Mouse (Mus musculus): ENCODE measurements around the gene Gstt4.
"Not testable (repeated sequence)": the region's sequence is repeated elsewhere in the genome, so short reads cannot be mapped to it uniquely, and the experiment has no call there.

The Gstt4 gene

GRCm38 (mm10) chr10:75822443-75822842 is at the start of gene Gstt4:
Gstt4 (minus strand) TSS chr10:75822543.
- DNase-seq (ENCODE audit: low spot score in 2 of 2) = no peak

GRCm38 (mm10) chr10:75861587-75861986 is 39.2 kb upstream of the Gstt4 start:
- no peak for DNase-seq (ENCODE audit: low spot score in 2 of 2)

GRCm38 (mm10) chr10:75860746-75861145 is 38.4 kb upstream of the Gstt4 start:
- DNase-seq (ENCODE audit: low spot score in 2 of 2) = peak in 1 of 2 experiments; percentile 29

DNA sequence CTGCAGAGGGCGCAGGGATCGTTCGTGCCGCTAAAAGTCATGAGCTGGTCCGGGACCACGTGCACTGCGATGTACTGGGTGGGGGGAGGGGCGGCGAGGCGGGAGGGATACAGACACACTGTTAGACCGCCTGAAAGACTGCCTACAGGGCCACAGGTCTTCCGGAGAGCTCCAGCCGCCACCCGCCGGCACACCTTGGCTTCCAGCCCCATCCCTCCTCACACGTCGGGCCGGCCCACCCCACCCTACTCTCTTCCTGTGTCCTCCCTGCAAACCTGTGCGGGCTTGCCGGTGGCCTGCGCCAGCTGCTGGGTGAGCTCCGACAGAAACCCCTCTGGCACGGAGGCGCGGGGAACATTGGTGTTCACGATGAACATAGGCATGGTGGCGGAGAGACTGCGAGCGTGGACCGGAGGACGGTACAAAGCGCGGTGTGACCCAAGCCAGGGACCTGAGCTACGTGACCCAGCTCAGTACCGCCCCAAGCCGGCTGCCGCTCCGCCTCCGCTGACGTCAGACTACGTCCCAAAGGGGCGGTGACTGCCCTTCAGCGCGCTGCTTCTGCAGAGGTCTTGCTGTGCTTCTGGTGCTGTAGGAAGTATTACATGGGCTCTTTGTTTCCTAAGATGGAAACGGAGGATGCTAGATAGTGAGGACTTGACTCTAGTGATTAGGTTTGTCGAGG is 37.6 kb upstream of the Gstt4 start, which contains the start of gene Mif:
Gene Mif, minus strand, starts transcription at position 455 of the 685 bp plus-strand sequence.
- DNase-seq (ENCODE audit: low spot score in 2 of 2) = peak; percentile 86 to 90

DNA sequence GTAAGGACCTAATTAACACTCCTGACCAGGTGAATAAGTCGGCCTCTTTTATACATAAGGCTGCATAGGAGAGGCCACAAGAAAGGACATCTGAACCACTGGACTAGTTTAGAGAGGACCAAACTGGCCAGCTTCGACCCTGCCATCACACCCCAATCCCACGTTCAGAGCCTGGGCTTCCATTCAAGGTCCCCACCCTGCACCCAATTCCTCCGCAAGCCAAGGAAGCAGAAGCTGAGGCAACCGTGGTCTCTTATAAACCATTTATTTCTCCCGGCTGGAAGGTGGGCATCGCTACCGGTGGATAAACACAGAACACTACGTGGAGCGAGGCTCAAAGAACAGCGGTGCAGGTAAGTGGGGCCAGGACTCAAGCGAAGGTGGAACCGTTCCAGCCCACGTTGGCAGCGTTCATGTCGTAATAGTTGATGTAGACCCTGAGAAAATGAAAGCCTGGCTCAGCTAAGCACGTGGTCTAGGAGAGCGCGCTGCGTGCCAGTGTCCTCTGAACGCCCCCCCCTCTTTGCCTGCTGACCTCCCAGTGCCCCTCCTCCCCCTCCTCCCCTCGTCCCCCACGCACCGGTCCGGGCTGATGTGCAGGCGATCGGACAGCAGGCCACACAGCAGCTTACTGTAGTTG is 36.9 kb upstream of the Gstt4 start:
- DNase-seq (ENCODE audit: low spot score in 2 of 2) = no peak

DNA sequence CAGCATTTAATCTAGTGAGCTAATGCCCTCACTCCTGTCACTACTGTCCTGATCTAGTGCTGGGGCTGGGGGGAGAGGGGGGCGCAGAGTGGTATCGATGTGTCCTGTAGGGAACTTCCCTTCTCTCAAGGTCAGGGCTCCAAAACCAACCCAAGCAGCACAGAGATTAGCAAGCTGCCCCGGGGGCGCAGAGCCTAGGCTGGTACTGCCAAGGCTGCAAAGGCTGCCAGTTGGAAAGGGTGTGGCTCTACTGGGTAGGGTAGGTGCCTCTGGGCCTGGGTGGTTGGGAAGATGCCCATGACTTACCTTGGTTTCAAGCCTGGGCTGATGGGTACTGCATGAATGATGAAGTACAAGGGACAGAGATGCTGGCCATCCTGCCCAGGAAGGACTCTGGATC is 35.3 kb upstream of the Gstt4 start:
- no peak for DNase-seq (ENCODE audit: low spot score in 2 of 2)

GRCm38 (mm10) chr10:75856976-75857375 is 34.6 kb upstream of the Gstt4 start:
- DNase-seq (ENCODE audit: low spot score in 2 of 2) = no peak

- DNase-seq (ENCODE audit: low spot score in 2 of 2) = no peak
Measured at GRCm38 (mm10) chr10:75856155-75856907, 34.0 kb upstream of the Gstt4 start.

DNA sequence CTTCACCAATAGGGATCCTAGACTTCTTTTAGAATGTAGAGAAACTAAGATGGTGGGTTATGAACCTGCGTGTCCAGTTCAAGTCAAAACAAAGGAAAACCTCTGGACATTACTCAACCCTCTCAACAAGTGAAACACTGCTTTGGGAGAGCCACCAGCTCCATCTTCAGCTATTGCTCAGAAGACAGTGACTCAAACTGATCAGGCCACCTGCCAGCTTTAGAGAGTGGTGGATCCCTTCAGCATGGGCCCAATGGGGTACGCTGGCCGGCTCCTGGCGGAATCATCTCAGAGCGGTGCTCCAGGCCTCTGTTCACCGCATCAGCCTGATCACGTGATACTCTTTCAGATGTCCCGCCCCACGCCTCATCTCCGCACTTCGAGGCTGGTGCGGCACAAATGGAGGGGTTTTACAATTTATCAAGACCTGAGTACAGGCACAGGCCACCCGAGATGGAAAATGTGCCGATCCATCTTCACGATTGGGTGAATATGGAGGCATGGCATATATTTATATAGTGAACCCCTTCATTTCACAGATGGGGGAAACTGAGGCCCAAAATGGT is 33.2 kb upstream of the Gstt4 start:
- DNase-seq (ENCODE audit: low spot score in 2 of 2) = no peak

DNA sequence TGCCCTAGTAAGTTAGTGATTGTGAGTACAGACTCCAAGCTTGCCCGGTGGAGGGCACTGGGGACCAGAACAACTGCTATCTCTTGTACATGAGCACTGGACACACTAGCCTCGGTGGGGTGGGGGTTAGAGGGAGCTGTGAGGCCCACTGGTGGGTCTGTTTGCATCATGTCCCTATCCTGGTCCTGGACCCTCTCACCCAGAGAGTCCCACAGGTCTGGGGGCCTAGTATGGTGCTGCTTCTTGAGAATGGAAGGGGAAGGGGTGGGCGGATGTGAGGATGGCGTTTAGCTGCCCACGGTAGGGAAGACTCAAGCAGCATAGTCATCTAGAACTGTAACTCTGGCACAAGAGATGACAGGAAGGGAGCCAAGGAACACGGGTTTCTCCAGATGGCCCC is 32.4 kb upstream of the Gstt4 start:
- no peak for DNase-seq (ENCODE audit: low spot score in 2 of 2)

DNA sequence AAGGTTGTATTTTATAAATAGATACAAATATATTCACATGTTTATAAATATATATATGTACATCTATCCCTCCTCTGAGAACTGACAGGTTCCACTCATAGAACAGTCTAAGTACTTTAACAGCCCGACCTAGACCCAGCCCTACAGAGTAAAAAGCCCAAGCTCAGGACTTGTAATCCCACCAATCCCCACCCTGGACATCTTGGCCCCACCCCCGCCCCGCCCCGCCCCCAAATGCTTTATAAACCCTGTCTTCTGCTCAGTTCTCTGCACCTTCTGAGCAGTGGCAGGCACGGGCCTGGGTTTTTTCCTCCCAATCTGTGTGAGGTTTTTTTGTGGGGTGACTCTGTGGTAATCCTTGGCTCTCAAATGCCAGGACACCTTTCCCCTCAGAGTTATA is 31.8 kb upstream of the Gstt4 start:
- DNase-seq (ENCODE audit: low spot score in 2 of 2) = no peak

DNA sequence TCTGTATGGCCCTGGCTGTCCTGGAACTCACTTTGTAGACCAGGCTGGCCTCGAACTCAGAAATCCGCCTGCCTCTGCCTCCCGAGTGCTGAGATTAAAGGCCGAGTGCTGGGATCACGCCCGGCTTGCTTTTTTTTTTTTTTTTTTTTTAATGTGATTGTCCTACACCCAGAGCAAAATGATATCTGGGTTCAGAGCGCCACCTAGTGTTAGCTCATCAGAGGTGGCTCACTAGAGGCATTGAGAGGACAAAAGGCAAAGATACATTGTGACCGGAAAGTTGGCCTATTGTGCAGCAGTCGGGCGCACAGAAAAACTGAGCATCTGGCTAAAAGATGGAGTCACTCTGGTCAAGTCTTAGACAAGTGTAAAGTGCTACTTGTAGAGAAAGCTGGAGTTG is 31.1 kb upstream of the Gstt4 start:
- DNase-seq (ENCODE audit: low spot score in 2 of 2) = peak; percentile 61 to 80

- DNase-seq (ENCODE audit: low spot score in 2 of 2) = no peak
Measured at GRCm38 (mm10) chr10:75852539-75853125, 30.3 kb upstream of the Gstt4 start.

GRCm38 (mm10) chr10:75851681-75852080 is 29.3 kb upstream of the Gstt4 start:
- DNase-seq (ENCODE audit: low spot score in 2 of 2) = no peak

DNA sequence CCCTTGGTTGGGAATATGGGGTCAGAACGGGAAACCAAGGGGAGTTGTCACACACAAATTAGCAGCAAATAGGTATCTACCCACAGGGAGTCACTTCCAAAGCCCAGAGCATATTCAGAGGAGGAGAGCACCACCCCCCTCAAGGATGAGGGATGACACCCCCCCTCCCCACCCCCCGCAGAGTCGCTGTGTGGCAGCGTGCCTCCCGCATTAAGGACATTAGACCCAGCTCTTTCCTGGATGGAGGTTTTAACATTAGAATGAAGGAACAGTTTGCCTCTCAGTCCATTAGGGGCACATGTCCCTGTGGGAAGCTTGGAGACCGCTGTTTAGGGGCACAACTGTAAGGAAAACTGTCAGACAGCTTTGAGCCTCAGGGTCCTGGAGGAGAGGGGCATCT is 28.7 kb upstream of the Gstt4 start:
- DNase-seq (ENCODE audit: low spot score in 2 of 2) = no peak

DNA sequence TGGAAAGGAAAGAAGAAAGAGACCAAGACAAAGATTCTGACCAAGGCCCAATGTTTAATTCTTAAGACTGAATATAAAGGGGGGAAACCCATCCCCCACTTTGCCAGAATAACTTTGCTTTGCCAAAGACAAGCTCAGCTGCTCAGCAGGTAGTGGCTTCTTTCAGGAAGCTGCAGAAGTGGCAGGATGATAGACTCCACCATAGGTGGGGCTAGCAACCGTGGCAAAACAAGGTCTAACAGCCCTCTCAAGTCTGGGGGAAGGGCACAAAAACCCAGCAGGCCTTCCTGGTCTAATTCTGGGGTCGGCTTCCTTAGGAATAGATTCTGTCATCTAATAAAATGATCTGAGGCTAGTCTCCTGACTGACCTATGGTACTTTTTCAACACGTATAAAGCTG is 26.0 kb upstream of the Gstt4 start:
- no peak for DNase-seq (ENCODE audit: low spot score in 2 of 2)

- DNase-seq (ENCODE audit: low spot score in 2 of 2) = no peak
Measured at GRCm38 (mm10) chr10:75845306-75845930, 23.1 kb upstream of the Gstt4 start.

DNA sequence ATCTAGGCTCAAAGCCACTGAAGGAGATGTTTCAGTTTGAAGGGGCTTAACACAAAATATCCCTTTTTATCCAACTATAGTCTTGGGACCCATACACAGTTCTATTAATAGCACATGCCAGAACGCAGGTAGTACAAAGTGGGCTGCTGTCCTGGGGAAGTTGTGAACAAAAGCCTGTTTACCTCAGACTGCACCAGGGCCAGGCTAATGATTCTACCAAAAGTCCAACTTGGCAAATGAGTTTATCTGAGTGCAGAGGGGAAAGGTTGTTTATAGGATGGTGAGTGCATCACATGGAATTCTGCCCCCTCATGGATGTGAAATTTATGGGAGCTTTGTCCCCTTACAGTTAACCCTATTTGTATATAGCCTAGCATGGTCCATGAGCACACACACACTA is 22.5 kb upstream of the Gstt4 start:
- peak; percentile 27 to 64 for DNase-seq (ENCODE audit: low spot score in 2 of 2)

- DNase-seq (ENCODE audit: low spot score in 2 of 2) = not testable (repeated sequence)
Measured at GRCm38 (mm10) chr10:75843898-75844297, 21.6 kb upstream of the Gstt4 start.

GRCm38 (mm10) chr10:75839092-75839491 is 16.7 kb upstream of the Gstt4 start:
- no peak for DNase-seq (ENCODE audit: low spot score in 2 of 2)

DNA sequence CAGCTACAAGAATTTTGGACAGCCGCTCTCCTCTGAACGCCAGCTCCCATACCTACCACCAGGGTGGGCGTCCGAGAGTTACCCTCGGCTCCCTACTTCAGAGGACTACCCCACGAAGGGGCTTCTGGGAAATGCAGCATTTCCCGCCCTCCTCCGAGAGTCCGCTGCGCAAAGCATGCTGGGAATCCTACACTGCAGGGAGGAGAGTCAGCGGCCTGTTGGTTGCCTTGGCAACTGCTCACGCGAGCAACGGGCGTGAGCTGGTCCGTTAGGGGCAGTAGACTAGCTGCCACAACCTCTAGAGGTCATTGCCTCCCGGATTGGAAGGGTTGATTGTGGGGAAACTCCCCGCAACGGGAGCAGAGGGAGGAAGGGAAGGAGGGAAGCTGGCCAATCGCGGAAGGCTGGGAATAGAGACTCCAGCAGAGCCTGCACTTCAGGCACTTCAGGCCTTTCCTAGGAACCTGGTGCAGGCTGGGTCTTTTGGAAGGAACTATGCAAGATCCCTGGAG is 15.0 kb upstream of the Gstt4 start, which contains the start of gene Gstt2:
Gene Gstt2, minus strand, starts transcription at position 177 of the 512 bp plus-strand sequence.
- DNase-seq (ENCODE audit: low spot score in 2 of 2) = peak; percentile 96 to 98

All from heart, adult 9 months (tissue).